Mouse (Mus musculus): ENCODE data around the gene Pick1. TPM values are rescaled to one million over a fixed set of nuclear protein-coding genes. Genes with fewer than 3 reads are reported as not detected.

The Pick1 gene
- polyA plus RNA-seq, 1 experiment, result 13.7 TPM

- 50% methylated on average over 5 of the region's 5 CpGs for WGBS
- no peak overlapping the region for H3K27ac ChIP-seq (ENCODE audit: insufficient read depth, low read length)
- TF ChIP-seq CTCF (IDR thresholded peaks at IDR 0.05; ENCODE audit: extremely low read depth, insufficient read depth, insufficient read length, insufficient replicate concordance) (no peak), POLR2A (IDR thresholded peaks at IDR 0.05; ENCODE audit: low read depth, low read length) (no peak)
- H3K4me1 ChIP-seq (ENCODE audit: control insufficient read depth, insufficient read depth, insufficient read length), result peaks cover 5% of the 10 kb centered on the region; the same call in 1 of the 2 replicates
- H3K27me3 ChIP-seq (ENCODE audit: control insufficient read depth, insufficient read depth, low read length), result no peaks in the 10 kb centered on the region
- no peaks in the 10 kb centered on the region for H3K36me3 ChIP-seq (ENCODE audit: control insufficient read depth, insufficient read depth, low read length)
- no peak overlapping the region for H3K4me3 ChIP-seq (ENCODE audit: extremely low read depth, insufficient read depth, insufficient read length)
- DNase-seq (ENCODE audit: low read depth in 1 of 2, low spot score in 2 of 2), result no peak
Measured at GRCm38 (mm10) chr15:79280850-79281249, 51.9 kb downstream of the Pick1 start.

GRCm38 (mm10) chr15:79281389-79281788 is 52.4 kb downstream of the Pick1 start:
- no peaks in the 10 kb centered on the region for H3K36me3 ChIP-seq (ENCODE audit: control insufficient read depth, insufficient read depth, low read length)
- no peak overlapping the region for H3K4me3 ChIP-seq (ENCODE audit: extremely low read depth, insufficient read depth, insufficient read length)
- no peak for DNase-seq (ENCODE audit: low read depth in 1 of 2, low spot score in 2 of 2)
- 67% methylated on average over 1 of the region's 1 CpGs for WGBS
- H3K4me1 ChIP-seq (ENCODE audit: control insufficient read depth, insufficient read depth, insufficient read length), result peaks cover 5% of the 10 kb centered on the region; the same call in 1 of the 2 replicates
- H3K27ac ChIP-seq (ENCODE audit: insufficient read depth, low read length), result no peak overlapping the region
- no peak for TF ChIP-seq CTCF (IDR thresholded peaks at IDR 0.05; ENCODE audit: extremely low read depth, insufficient read depth, insufficient read length, insufficient replicate concordance)
- no peak for TF ChIP-seq POLR2A (IDR thresholded peaks at IDR 0.05; ENCODE audit: low read depth, low read length)
- no peaks in the 10 kb centered on the region for H3K27me3 ChIP-seq (ENCODE audit: control insufficient read depth, insufficient read depth, low read length)

- DNase-seq (ENCODE audit: low read depth in 1 of 2, low spot score in 2 of 2), result no peak
- WGBS, result 94% methylated on average over 5 of the region's 5 CpGs
- TF ChIP-seq CTCF (IDR thresholded peaks at IDR 0.05; ENCODE audit: extremely low read depth, insufficient read depth, insufficient read length, insufficient replicate concordance) (no peak), POLR2A (IDR thresholded peaks at IDR 0.05; ENCODE audit: low read depth, low read length) (no peak)
- H3K27me3 ChIP-seq (ENCODE audit: control insufficient read depth, insufficient read depth, low read length), result no peaks in the 10 kb centered on the region
- H3K4me3 ChIP-seq (ENCODE audit: extremely low read depth, insufficient read depth, insufficient read length), result no peak overlapping the region
- H3K27ac ChIP-seq (ENCODE audit: insufficient read depth, low read length), result no peak overlapping the region
- H3K4me1 ChIP-seq (ENCODE audit: control insufficient read depth, insufficient read depth, insufficient read length), result peaks cover 5% of the 10 kb centered on the region; the same call in 1 of the 2 replicates
- peaks cover 2% of the 10 kb centered on the region; the same call in 1 of the 2 replicates for H3K36me3 ChIP-seq (ENCODE audit: control insufficient read depth, insufficient read depth, low read length)
Measured at GRCm38 (mm10) chr15:79282434-79282833, 53.5 kb downstream of the Pick1 start.

GRCm38 (mm10) chr15:79283371-79283770 is 54.4 kb downstream of the Pick1 start:
- no peaks in the 10 kb centered on the region for H3K27me3 ChIP-seq (ENCODE audit: control insufficient read depth, insufficient read depth, low read length)
- WGBS, result 88% methylated on average over 4 of the region's 4 CpGs
- no peak overlapping the region for H3K4me3 ChIP-seq (ENCODE audit: extremely low read depth, insufficient read depth, insufficient read length)
- H3K36me3 ChIP-seq (ENCODE audit: control insufficient read depth, insufficient read depth, low read length), result peaks cover 2% of the 10 kb centered on the region; the same call in 1 of the 2 replicates
- H3K27ac ChIP-seq (ENCODE audit: insufficient read depth, low read length), result no peak overlapping the region
- H3K4me1 ChIP-seq (ENCODE audit: control insufficient read depth, insufficient read depth, insufficient read length), result peaks cover 5% of the 10 kb centered on the region; the same call in 1 of the 2 replicates
- no peak for TF ChIP-seq CTCF (IDR thresholded peaks at IDR 0.05; ENCODE audit: extremely low read depth, insufficient read depth, insufficient read length, insufficient replicate concordance)
- TF ChIP-seq POLR2A (IDR thresholded peaks at IDR 0.05; ENCODE audit: low read depth, low read length), result no peak
- no peak for DNase-seq (ENCODE audit: low read depth in 1 of 2, low spot score in 2 of 2)

- Histone ChIP-seq H3K4me3 (ENCODE audit: extremely low read depth, insufficient read depth, insufficient read length) (no peak within 1 kb of the TSS), H3K27ac (ENCODE audit: insufficient read depth, low read length) (no peak within 1 kb of the TSS)
- 87% methylated on average over 10 of the region's 10 CpGs for WGBS
Measured at GRCm38 (mm10) chr15:79285399-79285798, 56.4 kb downstream of the Pick1 start, which contains the start of gene Baiap2l2. TSS of gene Baiap2l2 (minus strand) at chr15:79285537.

GRCm38 (mm10) chr15:79286141-79286540 is 57.2 kb downstream of the Pick1 start:
- Histone ChIP-seq H3K27me3 (ENCODE audit: control insufficient read depth, insufficient read depth, low read length) (no peaks in the 10 kb centered on the region), H3K4me1 (ENCODE audit: control insufficient read depth, insufficient read depth, insufficient read length) (peaks cover 3% of the 10 kb centered on the region; the same call in 1 of the 2 replicates), H3K36me3 (ENCODE audit: control insufficient read depth, insufficient read depth, low read length) (peaks cover 3% of the 10 kb centered on the region; the same call in 1 of the 2 replicates), H3K4me3 (ENCODE audit: extremely low read depth, insufficient read depth, insufficient read length) (no peak overlapping the region), H3K27ac (ENCODE audit: insufficient read depth, low read length) (no peak overlapping the region)
- WGBS, result 91% methylated on average over 7 of the region's 7 CpGs
- no peak for DNase-seq (ENCODE audit: low read depth in 1 of 2, low spot score in 2 of 2)
- TF ChIP-seq POLR2A (IDR thresholded peaks at IDR 0.05; ENCODE audit: low read depth, low read length) (no peak), CTCF (IDR thresholded peaks at IDR 0.05; ENCODE audit: extremely low read depth, insufficient read depth, insufficient read length, insufficient replicate concordance) (no peak)

More at GRCm38 (mm10) chr15:79285399-79285798, 56.4 kb downstream of the Pick1 start, which contains the start of gene Baiap2l2:
- peaks cover 5% of the 10 kb centered on the region; the same call in 1 of the 2 replicates for H3K4me1 ChIP-seq (ENCODE audit: control insufficient read depth, insufficient read depth, insufficient read length)
- H3K36me3 ChIP-seq (ENCODE audit: control insufficient read depth, insufficient read depth, low read length), result peaks cover 3% of the 10 kb centered on the region; the same call in 1 of the 2 replicates
- H3K27me3 ChIP-seq (ENCODE audit: control insufficient read depth, insufficient read depth, low read length), result no peaks in the 10 kb centered on the region
- no peak for DNase-seq (ENCODE audit: low read depth in 1 of 2, low spot score in 2 of 2)
- TF ChIP-seq POLR2A (IDR thresholded peaks at IDR 0.05; ENCODE audit: low read depth, low read length) (no peak), CTCF (IDR thresholded peaks at IDR 0.05; ENCODE audit: extremely low read depth, insufficient read depth, insufficient read length, insufficient replicate concordance) (no peak)

- Histone ChIP-seq H3K36me3 (ENCODE audit: control insufficient read depth, insufficient read depth, low read length) (peaks cover 3% of the 10 kb centered on the region; the same call in 1 of the 2 replicates), H3K27ac (ENCODE audit: insufficient read depth, low read length) (no peak overlapping the region), H3K4me1 (ENCODE audit: control insufficient read depth, insufficient read depth, insufficient read length) (no peaks in the 10 kb centered on the region), H3K27me3 (ENCODE audit: control insufficient read depth, insufficient read depth, low read length) (no peaks in the 10 kb centered on the region), H3K4me3 (ENCODE audit: extremely low read depth, insufficient read depth, insufficient read length) (no peak overlapping the region)
- TF ChIP-seq CTCF (IDR thresholded peaks at IDR 0.05; ENCODE audit: extremely low read depth, insufficient read depth, insufficient read length, insufficient replicate concordance) (no peak), POLR2A (IDR thresholded peaks at IDR 0.05; ENCODE audit: low read depth, low read length) (no peak)
- 93% methylated on average over 7 of the region's 7 CpGs for WGBS
- no peak for DNase-seq (ENCODE audit: low read depth in 1 of 2, low spot score in 2 of 2)
Measured at GRCm38 (mm10) chr15:79287091-79287490, 58.1 kb downstream of the Pick1 start.

All from spleen, adult 2 months (tissue).